Mouse (Mus musculus): Measurements from ENCODE around the gene Kcna6. TPM values are rescaled to one million over a fixed set of nuclear protein-coding genes. Genes with fewer than 3 reads are reported as not detected.

Kcna6 gene
- polyA plus RNA-seq, 1 experiment from 2014 or later = 8.1 TPM

Other genes starting within 250 kb of the Kcna6 start
- gene Kcna5, start 205.3 kb downstream of the Kcna6 start, polyA plus RNA-seq (2016; fragmentation: Nextera tagmentation; extraction: Ambion mirVana) = 3.6 and 4.0 TPM in 2 replicates
- 0.47 and 0.82 TPM in 2 replicates for gene Kcna1, start 94.3 kb downstream of the Kcna6 start, polyA plus RNA-seq (2016; fragmentation: Nextera tagmentation; extraction: Ambion mirVana)
- 192 and 195 TPM in 2 replicates for gene Ndufa9, start 108.5 kb upstream of the Kcna6 start, polyA plus RNA-seq (2016; fragmentation: Nextera tagmentation; extraction: Ambion mirVana)
- 0.06 and 0.09 TPM in 2 replicates for gene Akap3, start 112.4 kb upstream of the Kcna6 start, polyA plus RNA-seq (2016; fragmentation: Nextera tagmentation; extraction: Ambion mirVana)
- gene Dyrk4, start 181.2 kb upstream of the Kcna6 start, polyA plus RNA-seq (2016; fragmentation: Nextera tagmentation; extraction: Ambion mirVana) = not detected in 2 replicates
- gene Rad51ap1, start 198.9 kb upstream of the Kcna6 start, polyA plus RNA-seq (2016; fragmentation: Nextera tagmentation; extraction: Ambion mirVana) = 76.9 and 79.3 TPM in 2 replicates
- gene D6Wsu163e, start 199.3 kb upstream of the Kcna6 start, polyA plus RNA-seq (2016; fragmentation: Nextera tagmentation; extraction: Ambion mirVana) = 11.0 and 13.1 TPM in 2 replicates

Measured in embryonic facial prominence, embryonic 10.5 days (tissue).